Mouse (Mus musculus): ENCODE results near the gene Sdhc. TPM values are rescaled to one million over a fixed set of nuclear protein-coding genes. Genes with fewer than 3 reads are reported as not detected.

The Sdhc gene
- polyA plus RNA-seq, 1 experiment from 2014 or later = 301 TPM

GRCm38 (mm10) chr1:171105226-171105625 is 45.2 kb downstream of the Sdhc start:
- Histone ChIP-seq H3K4me3 (no peak overlapping the region), H3K4me1 (peaks cover 17% of the 10 kb centered on the region), H3K27me3 (ENCODE audit: low read depth, poor library complexity, severe bottlenecking) (peaks cover 6% of the 10 kb centered on the region; the same call in 1 of the 2 replicates), H3K36me3 (no peaks in the 10 kb centered on the region), H3K27ac (replicated peaks) (no peak overlapping the region), H3K9me3 (replicated peaks) (no peaks in the 10 kb centered on the region)
- no peak for DNase-seq (ENCODE audit: low spot score)
- 78% methylated on average over 6 of the region's 6 CpGs for WGBS

GRCm38 (mm10) chr1:171103179-171103840 is 47.1 kb downstream of the Sdhc start:
- Histone ChIP-seq H3K4me3 (peak overlapping the region; percentile 70), H3K27ac (replicated peaks) (no peak overlapping the region), H3K9me3 (replicated peaks) (no peaks in the 10 kb centered on the region), H3K27me3 (ENCODE audit: low read depth, poor library complexity, severe bottlenecking) (no peaks in the 10 kb centered on the region), H3K36me3 (no peaks in the 10 kb centered on the region), H3K4me1 (peaks cover 10% of the 10 kb centered on the region)
- peak; percentile 68 for DNase-seq (ENCODE audit: low spot score)
- 8% methylated on average over 10 of the region's 10 CpGs for WGBS

- under 1% methylated on average over 35 of the region's 35 CpGs for WGBS
- Histone ChIP-seq H3K27ac (replicated peaks) (peak overlapping the region; percentile 84), H3K4me3 (peak overlapping the region; percentile 70), H3K36me3 (no peaks in the 10 kb centered on the region), H3K27me3 (ENCODE audit: low read depth, poor library complexity, severe bottlenecking) (0 out of 2 replicates have a peak, but pooled peaks cover 2% of the 10 kb centered on the region), H3K9me3 (replicated peaks) (no peaks in the 10 kb centered on the region), H3K4me1 (peaks cover 11% of the 10 kb centered on the region)
- DNase-seq (ENCODE audit: low spot score) = peak; percentile 92
These were observed 47.7 kb downstream of the Sdhc start for GRCm38 (mm10) chr1:171102547-171103177.

- under 1% methylated on average over 40 of the region's 40 CpGs for WGBS
- H3K4me3 ChIP-seq = peak overlapping the region; percentile 70
- no peaks in the 10 kb centered on the region for H3K36me3 ChIP-seq
- peaks cover 18% of the 10 kb centered on the region for H3K4me1 ChIP-seq
- DNase-seq (ENCODE audit: low spot score) = peak; percentile 89
- no peaks in the 10 kb centered on the region for H3K9me3 ChIP-seq (replicated peaks)
- H3K27ac ChIP-seq (replicated peaks) = peak overlapping the region; percentile 84
- 0 out of 2 replicates have a peak, but pooled peaks cover 7% of the 10 kb centered on the region for H3K27me3 ChIP-seq (ENCODE audit: low read depth, poor library complexity, severe bottlenecking)
These were observed 48.5 kb downstream of the Sdhc start for GRCm38 (mm10) chr1:171101733-171102546.

GRCm38 (mm10) chr1:171101033-171101432 is 49.4 kb downstream of the Sdhc start:
- Histone ChIP-seq H3K9me3 (replicated peaks) (no peaks in the 10 kb centered on the region), H3K4me3 (peak overlapping the region; percentile 70; the same call in 1 of the 2 replicates), H3K27ac (replicated peaks) (no peak overlapping the region), H3K36me3 (no peaks in the 10 kb centered on the region), H3K4me1 (peaks cover 27% of the 10 kb centered on the region), H3K27me3 (ENCODE audit: low read depth, poor library complexity, severe bottlenecking) (0 out of 2 replicates have a peak, but pooled peaks cover 7% of the 10 kb centered on the region)
- no peak for DNase-seq (ENCODE audit: low spot score)
- WGBS = 58% methylated on average over 2 of the region's 2 CpGs

- H3K36me3 ChIP-seq = no peaks in the 10 kb centered on the region
- no peaks in the 10 kb centered on the region for H3K9me3 ChIP-seq (replicated peaks)
- H3K4me3 ChIP-seq = no peak overlapping the region
- no peak overlapping the region for H3K27ac ChIP-seq (replicated peaks)
- no peak for DNase-seq (ENCODE audit: low spot score)
- H3K4me1 ChIP-seq = peaks cover 30% of the 10 kb centered on the region
- 0 out of 2 replicates have a peak, but pooled peaks cover 7% of the 10 kb centered on the region for H3K27me3 ChIP-seq (ENCODE audit: low read depth, poor library complexity, severe bottlenecking)
- WGBS = 55% methylated on average over 2 of the region's 2 CpGs
These were observed 52.8 kb downstream of the Sdhc start for GRCm38 (mm10) chr1:171097612-171098011.

GRCm38 (mm10) chr1:171097136-171097535 is 53.3 kb downstream of the Sdhc start:
- Histone ChIP-seq H3K27me3 (ENCODE audit: low read depth, poor library complexity, severe bottlenecking) (0 out of 2 replicates have a peak, but pooled peaks cover 7% of the 10 kb centered on the region), H3K4me3 (no peak overlapping the region), H3K27ac (replicated peaks) (no peak overlapping the region), H3K36me3 (no peaks in the 10 kb centered on the region), H3K9me3 (replicated peaks) (no peaks in the 10 kb centered on the region), H3K4me1 (peaks cover 30% of the 10 kb centered on the region)
- DNase-seq (ENCODE audit: low spot score) = no peak

GRCm38 (mm10) chr1:171096110-171096964 is 54.1 kb downstream of the Sdhc start:
- Histone ChIP-seq H3K9me3 (replicated peaks) (no peaks in the 10 kb centered on the region), H3K27me3 (ENCODE audit: low read depth, poor library complexity, severe bottlenecking) (0 out of 2 replicates have a peak, but pooled peaks cover 7% of the 10 kb centered on the region), H3K27ac (replicated peaks) (no peak overlapping the region), H3K4me1 (peaks cover 28% of the 10 kb centered on the region), H3K4me3 (peak overlapping the region; percentile 29; the same call in 1 of the 2 replicates), H3K36me3 (no peaks in the 10 kb centered on the region)
- WGBS = 20% methylated on average over 10 of the region's 10 CpGs
- DNase-seq (ENCODE audit: low spot score) = no peak

GRCm38 (mm10) chr1:171094424-171094823 is 56.0 kb downstream of the Sdhc start:
- no peak overlapping the region for H3K27ac ChIP-seq (replicated peaks)
- no peaks in the 10 kb centered on the region for H3K9me3 ChIP-seq (replicated peaks)
- 84% methylated on average over 4 of the region's 4 CpGs for WGBS
- H3K27me3 ChIP-seq (ENCODE audit: low read depth, poor library complexity, severe bottlenecking) = peaks cover 16% of the 10 kb centered on the region
- H3K4me1 ChIP-seq = peaks cover 28% of the 10 kb centered on the region
- H3K36me3 ChIP-seq = no peaks in the 10 kb centered on the region
- DNase-seq (ENCODE audit: low spot score) = no peak
- H3K4me3 ChIP-seq = no peak overlapping the region

- H3K27ac ChIP-seq (replicated peaks) = no peak overlapping the region
- H3K9me3 ChIP-seq (replicated peaks) = no peaks in the 10 kb centered on the region
- no peaks in the 10 kb centered on the region for H3K36me3 ChIP-seq
- 77% methylated on average over 2 of the region's 2 CpGs for WGBS
- H3K4me1 ChIP-seq = peaks cover 19% of the 10 kb centered on the region
- H3K27me3 ChIP-seq (ENCODE audit: low read depth, poor library complexity, severe bottlenecking) = peaks cover 38% of the 10 kb centered on the region
- no peak overlapping the region for H3K4me3 ChIP-seq
- no peak for DNase-seq (ENCODE audit: low spot score)
These were observed 59.6 kb downstream of the Sdhc start for GRCm38 (mm10) chr1:171090761-171091160.

GRCm38 (mm10) chr1:171089891-171090290 is 60.5 kb downstream of the Sdhc start:
- Histone ChIP-seq H3K36me3 (no peaks in the 10 kb centered on the region), H3K4me3 (no peak overlapping the region), H3K4me1 (peaks cover 17% of the 10 kb centered on the region), H3K27me3 (ENCODE audit: low read depth, poor library complexity, severe bottlenecking) (peaks cover 44% of the 10 kb centered on the region), H3K9me3 (replicated peaks) (no peaks in the 10 kb centered on the region), H3K27ac (replicated peaks) (no peak overlapping the region)
- no peak for DNase-seq (ENCODE audit: low spot score)
- 88% methylated on average over 1 of the region's 1 CpGs for WGBS

Data from midbrain, embryonic 10.5 days (tissue).